Mouse (Mus musculus) lung, embryonic 16.5 days (tissue): ENCODE data around the gene Bpifc. TPM values are rescaled to one million over a fixed set of nuclear protein-coding genes. Genes with fewer than 3 reads are reported as not detected.

Experiments used
- ATAC-seq: fragments of 200-750 bp; cut with Nextera tagmentation; 2 replicates; pipeline ENCODE4 v1.8.0; 2017; ENCODE audit warnings: low read depth, mild to moderate bottlenecking, moderate library complexity
- H3K27ac ChIP-seq: fragments of 300-500 bp; sonication (generic); 2 replicates; pipeline ENCODE4 v1.5.1; 2014; ENCODE audit warnings: mild to moderate bottlenecking, control low read depth, low read length
- H3K27me3 ChIP-seq: fragments of 300-500 bp; sonication (generic); 2 replicates; pipeline ENCODE4 v1.6.1; 2014; ENCODE audit warnings: low read depth, low read length, mixed read lengths; ENCODE audit not compliant: control insufficient read depth, insufficient read depth
- H3K36me3 ChIP-seq: fragments of 300-500 bp; sonication (generic); 2 replicates; pipeline ENCODE4 v1.6.1; 2014; ENCODE audit warnings: low read length; ENCODE audit not compliant: control insufficient read depth, insufficient read depth
- H3K4me1 ChIP-seq: fragments of 300-500 bp; sonication (generic); replicated peaks from 2 replicates; pipeline ENCODE4 v1.6.1; 2014; ENCODE audit warnings: low read length, mixed read lengths; ENCODE audit not compliant: control insufficient read depth, insufficient read depth
- H3K4me2 ChIP-seq: fragments of 300-500 bp; sonication (generic); 2 replicates; pipeline ENCODE4 v1.6.1; 2014; ENCODE audit warnings: low read depth, low read length, control low read depth
- H3K4me3 ChIP-seq: fragments of 300-500 bp; sonication (generic); 2 replicates; pipeline ENCODE4 v1.5.1; 2014; ENCODE audit warnings: mild to moderate bottlenecking, low read length, control low read depth
- H3K9ac ChIP-seq: fragments of 300-500 bp; sonication (generic); 2 replicates; pipeline ENCODE4 v1.6.1; 2014; ENCODE audit warnings: low read length, control low read depth
- H3K9me3 ChIP-seq: fragments of 300-500 bp; sonication (generic); 2 replicates; pipeline ENCODE4 v1.6.1; 2016; ENCODE audit warnings: low read length; ENCODE audit not compliant: control insufficient read depth
- WGBS: fragments of 180-500 bp; shearing (Covaris S2); extraction: QIAGEN DNeasy Blood & Tissue Kit; methylation state at CpG from one replicate; pipeline ENCODE4 v1.1.7; 2014; 5-methylcytosine and 5-hydroxymethylcytosine counted together
- polyA plus RNA-seq: library from polyadenylated mRNA; unstranded; fragments of >200 nt; fragmentation: Nextera tagmentation; extraction: Ambion mirVana; gene quantifications from 2 replicates; pipeline ENCODE4 v1.2.1, GENCODE M21; 2015

Gene Bpifc
- polyA plus RNA-seq, 1 experiment from 2014 or later: 0.13 TPM

- Histone ChIP-seq H3K4me2 (peak overlapping the region; percentile 73), H3K9ac (peak overlapping the region; percentile 87), H3K27me3 (no peaks in the 10 kb centered on the region), H3K36me3 (no peaks in the 10 kb centered on the region), H3K27ac (peak overlapping the region; percentile 94), H3K4me1 (peaks cover 2% of the 10 kb centered on the region; the same call in 1 of the 2 replicates), H3K9me3 (no peaks in the 10 kb centered on the region), H3K4me3 (peak overlapping the region; percentile 78)
- 6% methylated on average over 6 of the region's 6 CpGs for WGBS
- peak; percentile 13; the same call in 1 of the 2 replicates for ATAC-seq
These were observed 10.8 kb upstream of the Bpifc start for GRCm38 (mm10) chr10:86022474-86022816.

DNA sequence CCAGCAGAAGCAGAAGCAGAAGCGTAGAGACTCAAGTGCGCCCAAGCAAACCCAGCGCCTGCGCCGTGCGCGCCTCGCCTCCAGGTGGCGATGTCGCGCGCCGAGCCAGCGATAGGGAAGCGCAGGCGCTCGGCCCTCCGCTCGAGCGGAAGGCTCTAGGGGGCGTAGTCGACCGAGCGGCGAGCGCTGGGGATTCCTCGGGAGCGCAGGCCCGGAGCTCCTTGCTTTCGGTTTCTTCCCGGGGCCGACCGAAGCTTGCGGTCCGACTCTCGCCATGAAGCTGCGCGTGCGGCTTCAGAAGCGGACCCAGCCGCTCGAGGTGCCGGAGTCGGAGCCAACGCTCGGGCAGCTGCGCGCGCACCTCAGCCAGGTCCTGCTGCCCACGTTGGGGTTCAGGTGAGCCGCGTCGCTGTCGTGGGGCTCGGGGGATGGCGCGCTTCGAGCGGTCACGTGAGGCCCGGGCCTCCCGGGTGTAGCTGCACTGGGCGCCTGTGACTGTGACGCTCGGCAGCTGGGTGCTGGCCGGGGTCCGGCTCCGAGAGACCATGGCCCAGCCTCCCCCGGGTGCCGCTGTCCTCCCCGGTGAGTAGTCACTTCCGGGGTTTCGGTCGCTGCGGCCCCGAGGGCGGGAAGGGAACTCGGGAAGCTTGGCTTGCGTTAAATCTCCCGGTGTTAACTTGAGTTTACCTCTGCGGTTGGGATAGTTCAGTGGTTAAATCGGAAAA, 10.2 kb upstream of the Bpifc start, which contains the start of gene Fbxo7:
Gene Fbxo7, plus strand, starts transcription at position 224 of the 725 bp plus-strand sequence.
- Histone ChIP-seq H3K9me3 (no peaks in the 10 kb centered on the region), H3K4me2 (peak within 1 kb of the TSS; percentile 73), H3K9ac (peak within 1 kb of the TSS; percentile 87), H3K27me3 (no peaks in the 10 kb centered on the region), H3K27ac (peak within 1 kb of the TSS; percentile 94), H3K36me3 (no peaks in the 10 kb centered on the region), H3K4me3 (peak within 1 kb of the TSS; percentile 78), H3K4me1 (peaks cover 2% of the 10 kb centered on the region; the same call in 1 of the 2 replicates)
- peak; percentile 97 for ATAC-seq
- under 1% methylated on average over 80 of the region's 82 CpGs for WGBS

- Histone ChIP-seq H3K9ac (peak overlapping the region; percentile 87; the same call in 1 of the 2 replicates), H3K9me3 (no peaks in the 10 kb centered on the region), H3K4me3 (peak overlapping the region; percentile 78), H3K27ac (no peak overlapping the region), H3K27me3 (no peaks in the 10 kb centered on the region), H3K36me3 (no peaks in the 10 kb centered on the region), H3K4me2 (peak overlapping the region; percentile 48), H3K4me1 (peaks cover 2% of the 10 kb centered on the region; the same call in 1 of the 2 replicates)
- WGBS: 1% methylated on average over 3 of the region's 3 CpGs
- ATAC-seq: no peak; the same call in 1 of the 2 replicates
These were observed 9.7 kb upstream of the Bpifc start for GRCm38 (mm10) chr10:86021408-86021748.

GRCm38 (mm10) chr10:86018813-86019212, 7.1 kb upstream of the Bpifc start:
- Histone ChIP-seq H3K27ac (no peak overlapping the region), H3K4me3 (no peak overlapping the region), H3K27me3 (no peaks in the 10 kb centered on the region), H3K4me1 (peaks cover 2% of the 10 kb centered on the region; the same call in 1 of the 2 replicates), H3K4me2 (no peak overlapping the region), H3K36me3 (no peaks in the 10 kb centered on the region), H3K9ac (no peak overlapping the region), H3K9me3 (no peaks in the 10 kb centered on the region)
- ATAC-seq: no peak
- 35% methylated on average over 5 of the region's 5 CpGs for WGBS

DNA sequence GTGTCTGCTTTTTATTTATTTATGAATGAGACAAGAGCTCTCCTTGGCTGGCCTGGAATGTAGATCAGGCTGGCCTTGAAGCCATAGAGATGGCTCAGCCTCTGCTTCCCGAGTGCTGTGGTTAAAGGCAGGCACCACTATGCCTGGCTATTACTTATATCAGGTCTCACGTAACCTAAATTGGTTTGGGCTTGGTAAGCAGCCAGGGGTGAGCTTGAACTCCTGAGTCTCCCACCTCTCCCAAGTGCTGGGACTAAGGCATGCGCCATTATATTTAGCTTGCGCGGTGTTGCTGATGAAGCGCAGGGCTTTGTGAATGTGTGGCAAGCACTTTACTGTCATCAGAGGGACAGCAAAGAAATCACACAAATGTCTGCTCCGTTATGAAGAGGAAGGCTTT, 6.1 kb upstream of the Bpifc start:
- peaks cover 2% of the 10 kb centered on the region; the same call in 1 of the 2 replicates for H3K4me1 ChIP-seq
- no peaks in the 10 kb centered on the region for H3K27me3 ChIP-seq
- H3K4me2 ChIP-seq: no peak overlapping the region
- no peak overlapping the region for H3K9ac ChIP-seq
- H3K36me3 ChIP-seq: no peaks in the 10 kb centered on the region
- no peak overlapping the region for H3K4me3 ChIP-seq
- no peak overlapping the region for H3K27ac ChIP-seq
- 80% methylated on average over 7 of the region's 7 CpGs for WGBS
- no peak for ATAC-seq
- H3K9me3 ChIP-seq: no peaks in the 10 kb centered on the region

- Histone ChIP-seq H3K9me3 (no peaks in the 10 kb centered on the region), H3K9ac (no peak overlapping the region), H3K4me2 (no peak overlapping the region), H3K27ac (no peak overlapping the region), H3K4me3 (no peak overlapping the region), H3K4me1 (no peaks in the 10 kb centered on the region), H3K27me3 (no peaks in the 10 kb centered on the region), H3K36me3 (no peaks in the 10 kb centered on the region)
- WGBS: 72% methylated on average over 2 of the region's 2 CpGs
- ATAC-seq: no peak
These were observed 523 bp downstream of the Bpifc start for GRCm38 (mm10) chr10:86011172-86011571.

DNA sequence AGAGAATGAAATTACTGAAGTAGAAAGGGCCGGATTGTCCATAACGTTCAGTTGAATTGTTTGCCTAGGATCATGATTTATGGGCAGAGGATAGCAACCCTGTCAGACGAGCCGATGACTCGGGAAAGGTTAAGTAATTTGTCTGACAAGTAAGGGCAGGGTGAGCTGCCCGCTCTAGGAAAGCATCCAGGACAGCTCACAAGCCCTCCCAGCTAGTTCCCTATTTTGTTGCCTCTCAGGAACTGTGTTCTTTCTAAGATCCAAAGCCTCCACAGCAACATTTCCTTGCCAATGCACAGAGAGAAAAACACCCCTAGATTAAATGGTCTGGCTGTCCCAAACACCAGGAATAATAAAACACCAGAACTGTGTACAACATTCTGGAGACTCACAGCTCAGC, 1.1 kb downstream of the Bpifc start:
- Histone ChIP-seq H3K27me3 (no peaks in the 10 kb centered on the region), H3K4me3 (no peak overlapping the region), H3K27ac (no peak overlapping the region), H3K9me3 (no peaks in the 10 kb centered on the region), H3K4me2 (no peak overlapping the region), H3K36me3 (no peaks in the 10 kb centered on the region), H3K9ac (no peak overlapping the region), H3K4me1 (no peaks in the 10 kb centered on the region)
- WGBS: 5% methylated on average over 6 of the region's 6 CpGs
- ATAC-seq: no peak

GRCm38 (mm10) chr10:86009688-86010087, 2.0 kb downstream of the Bpifc start:
- no peak for ATAC-seq
- Histone ChIP-seq H3K9ac (no peak overlapping the region), H3K27me3 (no peaks in the 10 kb centered on the region), H3K4me3 (no peak overlapping the region), H3K4me2 (no peak overlapping the region), H3K36me3 (no peaks in the 10 kb centered on the region), H3K9me3 (no peaks in the 10 kb centered on the region), H3K27ac (no peak overlapping the region), H3K4me1 (no peaks in the 10 kb centered on the region)
- WGBS: 77% methylated on average over 2 of the region's 2 CpGs

DNA sequence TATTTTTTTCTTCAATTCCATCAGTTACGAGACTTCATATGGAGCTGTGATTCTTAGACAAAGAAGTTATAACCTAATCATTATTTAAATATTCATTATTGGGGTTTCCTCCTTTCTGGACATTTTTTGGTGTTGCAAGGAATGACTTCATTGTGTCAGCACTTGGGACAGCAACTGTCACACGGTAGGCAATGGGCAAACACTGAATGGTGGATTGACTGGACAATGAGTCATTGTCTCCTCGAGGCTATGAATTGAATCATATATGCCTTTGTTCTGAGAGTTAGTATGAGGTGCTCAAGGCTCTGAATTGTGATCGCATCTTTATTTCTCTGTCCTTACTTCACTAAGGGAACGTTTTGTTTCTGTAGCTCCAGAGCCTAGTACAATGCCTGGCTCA, 5.2 kb downstream of the Bpifc start:
- H3K4me2 ChIP-seq: no peak overlapping the region
- no peaks in the 10 kb centered on the region for H3K36me3 ChIP-seq
- WGBS: 63% methylated on average over 5 of the region's 5 CpGs
- H3K9ac ChIP-seq: no peak overlapping the region
- no peak overlapping the region for H3K27ac ChIP-seq
- H3K4me1 ChIP-seq: no peaks in the 10 kb centered on the region
- no peaks in the 10 kb centered on the region for H3K9me3 ChIP-seq
- no peak overlapping the region for H3K4me3 ChIP-seq
- H3K27me3 ChIP-seq: no peaks in the 10 kb centered on the region
- no peak for ATAC-seq
